Mouse (Mus musculus) E14TG2a.4 (cell line): ENCODE measurements around the gene Dync1i1.

ENCODE experiments used
- CTCF ChIP-seq: conservative IDR thresholded peaks from 2 replicates; pipeline ENCODE4 v1.5.1; 2014; ENCODE audit warnings: low read length
- POU5F1 ChIP-seq: IDR thresholded peaks from 2 replicates; pipeline ENCODE4 v1.6.1; 2014; ENCODE audit warnings: low read length, borderline replicate concordance

DNA sequence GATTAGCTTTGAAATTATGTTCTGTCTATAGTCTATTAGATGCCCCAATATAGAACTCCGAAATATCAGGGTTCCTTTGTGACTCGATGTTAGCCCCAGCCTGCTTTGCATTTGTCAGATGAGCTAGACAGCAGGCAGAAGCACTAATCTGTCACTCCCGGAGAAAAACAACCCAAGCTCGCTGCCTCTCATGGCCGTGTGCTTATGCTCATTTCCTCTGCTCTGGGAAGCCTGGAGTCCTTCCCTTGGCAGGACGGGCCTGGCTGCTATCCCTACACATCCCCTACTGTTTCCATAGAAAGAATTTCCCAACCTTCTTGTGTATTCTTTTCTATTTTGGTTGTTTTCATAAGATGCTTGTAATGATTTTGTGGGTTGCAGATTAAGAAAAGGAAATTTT is 130.1 kb downstream of the Dync1i1 start:
- no peak for TF ChIP-seq CTCF
- TF ChIP-seq POU5F1, result no peak
